Mouse (Mus musculus) lung, postnatal 0 days (tissue): ENCODE measurements around the gene Slx4ip. TPM values are rescaled to one million over a fixed set of nuclear protein-coding genes. Genes with fewer than 3 reads are reported as not detected.

ENCODE experiments used
- ATAC-seq: fragments of 200-750 bp; cut with Nextera tagmentation; 2 replicates; pipeline ENCODE4 v1.8.0; 2017; ENCODE audit warnings: moderate library complexity
- DNase-seq: peaks from one replicate; pipeline ENCODE4 v3.0.0-alpha.2; 2016; ENCODE audit warnings: low spot score
- H3K27ac ChIP-seq: fragments of 300-500 bp; sonication (generic); 2 replicates; pipeline ENCODE4 v1.5.1; 2014; ENCODE audit warnings: antibody characterized with exemption, mild to moderate bottlenecking, low read length, mixed read lengths
- H3K27me3 ChIP-seq: fragments of 300-500 bp; sonication (generic); replicated peaks from 2 replicates; pipeline ENCODE4 v1.6.1; 2014; ENCODE audit warnings: low read length, mixed read lengths; ENCODE audit not compliant: insufficient read depth
- H3K36me3 ChIP-seq: fragments of 300-500 bp; sonication (generic); 2 replicates; pipeline ENCODE4 v1.6.1; 2014; ENCODE audit warnings: low read length, mixed read lengths; ENCODE audit not compliant: insufficient read depth
- H3K4me1 ChIP-seq: fragments of 300-500 bp; sonication (generic); 2 replicates; pipeline ENCODE4 v1.6.1; 2014; ENCODE audit warnings: antibody characterized with exemption, low read depth, low read length, mixed read lengths; ENCODE audit not compliant: insufficient read depth
- H3K4me2 ChIP-seq: fragments of 300-500 bp; sonication (generic); replicated peaks from 2 replicates; pipeline ENCODE4 v1.6.1; 2014; ENCODE audit warnings: low read depth, mild to moderate bottlenecking, low read length, moderate library complexity, mixed read lengths
- H3K4me3 ChIP-seq: fragments of 300-500 bp; sonication (generic); 2 replicates; pipeline ENCODE4 v1.5.1; 2014; ENCODE audit warnings: low read depth, low read length
- H3K9ac ChIP-seq: fragments of 300-500 bp; sonication (generic); replicated peaks from 2 replicates; pipeline ENCODE4 v1.6.1; 2014; ENCODE audit warnings: low read depth, mild to moderate bottlenecking
- H3K9me3 ChIP-seq: fragments of 300-500 bp; sonication (generic); 2 replicates; pipeline ENCODE4 v1.6.1; 2016; ENCODE audit warnings: low read length, mixed read lengths
- CTCF ChIP-seq: IDR thresholded peaks from 2 replicates; pipeline ENCODE4 v1.5.1; 2016; ENCODE audit warnings: antibody characterized with exemption, mild to moderate bottlenecking
- EP300 ChIP-seq: IDR thresholded peaks from 2 replicates; pipeline ENCODE4 v1.6.1; 2016; ENCODE audit warnings: antibody characterized with exemption, mild to moderate bottlenecking, control low read depth
- WGBS: fragments of 180-500 bp; shearing (Covaris S2); extraction: QIAGEN DNeasy Blood & Tissue Kit; methylation state at CpG from one replicate; pipeline ENCODE4 v1.1.7; 2014; 5-methylcytosine and 5-hydroxymethylcytosine counted together
- polyA plus RNA-seq: library from polyadenylated mRNA; unstranded; fragments of >200 nt; fragmentation: Nextera tagmentation; extraction: Ambion mirVana; gene quantifications from 2 replicates; pipeline ENCODE4 v1.2.1, GENCODE M21; 2015

Slx4ip gene
- polyA plus RNA-seq, 1 experiment from 2014 or later, result 3.1 TPM

- peak; percentile 42; the same call in 1 of the 2 replicates for TF ChIP-seq CTCF
- peak; percentile 71 for TF ChIP-seq EP300
- H3K27me3 ChIP-seq, result no peaks in the 10 kb centered on the region
- DNase-seq (peak; percentile 99), ATAC-seq (peak; percentile 85)
- no peaks in the 10 kb centered on the region for H3K9me3 ChIP-seq
- H3K4me1 ChIP-seq, result peaks cover 4% of the 10 kb centered on the region; the same call in 1 of the 2 replicates
- H3K4me3 ChIP-seq, result peak overlapping the region; percentile 80
- WGBS, result under 1% methylated on average over 23 of the region's 23 CpGs
- peak overlapping the region; percentile 94 for H3K27ac ChIP-seq
- peak overlapping the region; percentile 54 for H3K4me2 ChIP-seq
- no peaks in the 10 kb centered on the region for H3K36me3 ChIP-seq
- peak overlapping the region; percentile 63 for H3K9ac ChIP-seq
Observed at GRCm38 (mm10) chr2:136891951-136892371, 943 bp downstream of the Slx4ip start.

GRCm38 (mm10) chr2:136894494-136894893 is 3.5 kb downstream of the Slx4ip start:
- no peaks in the 10 kb centered on the region for H3K9me3 ChIP-seq
- DNase-seq (no peak), ATAC-seq (no peak)
- H3K27ac ChIP-seq, result no peak overlapping the region
- no peak overlapping the region for H3K4me2 ChIP-seq
- TF ChIP-seq EP300 (no peak), CTCF (no peak)
- no peak overlapping the region for H3K4me3 ChIP-seq
- no peak overlapping the region for H3K9ac ChIP-seq
- H3K27me3 ChIP-seq, result no peaks in the 10 kb centered on the region
- H3K36me3 ChIP-seq, result no peaks in the 10 kb centered on the region
- peaks cover 4% of the 10 kb centered on the region; the same call in 1 of the 2 replicates for H3K4me1 ChIP-seq
- 85% methylated on average over 2 of the region's 2 CpGs for WGBS

GRCm38 (mm10) chr2:136896131-136896530 is 5.1 kb downstream of the Slx4ip start:
- no peaks in the 10 kb centered on the region for H3K4me1 ChIP-seq
- no peak overlapping the region for H3K9ac ChIP-seq
- H3K27ac ChIP-seq, result no peak overlapping the region
- TF ChIP-seq EP300 (no peak), CTCF (no peak)
- H3K4me3 ChIP-seq, result no peak overlapping the region
- DNase-seq, result no peak
- H3K36me3 ChIP-seq, result no peaks in the 10 kb centered on the region
- no peaks in the 10 kb centered on the region for H3K9me3 ChIP-seq
- H3K4me2 ChIP-seq, result no peak overlapping the region
- ATAC-seq, result no peak
- WGBS, result 62% methylated on average over 2 of the region's 2 CpGs
- H3K27me3 ChIP-seq, result no peaks in the 10 kb centered on the region

GRCm38 (mm10) chr2:136908596-136908995 is 17.6 kb downstream of the Slx4ip start:
- Histone ChIP-seq H3K27me3 (no peaks in the 10 kb centered on the region), H3K4me1 (0 out of 2 replicates have a peak, but pooled peaks cover 6% of the 10 kb centered on the region), H3K9me3 (no peaks in the 10 kb centered on the region), H3K36me3 (no peaks in the 10 kb centered on the region), H3K27ac (no peak overlapping the region), H3K4me2 (no peak overlapping the region), H3K9ac (no peak overlapping the region), H3K4me3 (no peak overlapping the region)
- WGBS, result 77% methylated on average over 3 of the region's 3 CpGs
- TF ChIP-seq EP300, result no peak
- no peak for TF ChIP-seq CTCF
- DNase-seq, result no peak
- ATAC-seq, result no peak

- no peak overlapping the region for H3K4me2 ChIP-seq
- 81% methylated on average over 2 of the region's 2 CpGs for WGBS
- H3K4me1 ChIP-seq, result 0 out of 2 replicates have a peak, but pooled peaks cover 6% of the 10 kb centered on the region
- ATAC-seq (no peak), DNase-seq (no peak)
- H3K9me3 ChIP-seq, result no peaks in the 10 kb centered on the region
- no peak overlapping the region for H3K27ac ChIP-seq
- H3K27me3 ChIP-seq, result no peaks in the 10 kb centered on the region
- no peaks in the 10 kb centered on the region for H3K36me3 ChIP-seq
- no peak for TF ChIP-seq EP300
- TF ChIP-seq CTCF, result no peak
- no peak overlapping the region for H3K4me3 ChIP-seq
- H3K9ac ChIP-seq, result no peak overlapping the region
Observed at GRCm38 (mm10) chr2:136909298-136909697, 18.3 kb downstream of the Slx4ip start.

GRCm38 (mm10) chr2:136911958-136912411 is 21.0 kb downstream of the Slx4ip start:
- DNase-seq, result peak; percentile 12
- no peak overlapping the region for H3K9ac ChIP-seq
- 0 out of 2 replicates have a peak, but pooled peaks have one; percentile 23 for TF ChIP-seq EP300
- no peak for TF ChIP-seq CTCF
- WGBS, result 20% methylated on average over 4 of the region's 4 CpGs
- no peaks in the 10 kb centered on the region for H3K9me3 ChIP-seq
- 0 out of 2 replicates have a peak, but pooled peaks cover 6% of the 10 kb centered on the region for H3K4me1 ChIP-seq
- no peaks in the 10 kb centered on the region for H3K36me3 ChIP-seq
- H3K4me2 ChIP-seq, result no peak overlapping the region
- no peak overlapping the region for H3K27ac ChIP-seq
- H3K27me3 ChIP-seq, result no peaks in the 10 kb centered on the region
- H3K4me3 ChIP-seq, result no peak overlapping the region
- no peak; the same call in 1 of the 2 replicates for ATAC-seq

- 59% methylated on average over 3 of the region's 3 CpGs for WGBS
- Histone ChIP-seq H3K27me3 (no peaks in the 10 kb centered on the region), H3K27ac (no peak overlapping the region), H3K36me3 (no peaks in the 10 kb centered on the region), H3K9me3 (no peaks in the 10 kb centered on the region), H3K4me1 (0 out of 2 replicates have a peak, but pooled peaks cover 6% of the 10 kb centered on the region), H3K9ac (no peak overlapping the region), H3K4me2 (no peak overlapping the region), H3K4me3 (no peak overlapping the region)
- ATAC-seq (peak; percentile 49), DNase-seq (peak; percentile 59)
- TF ChIP-seq CTCF (no peak), EP300 (no peak)
Observed at GRCm38 (mm10) chr2:136913021-136913420, 22.0 kb downstream of the Slx4ip start.
